Mouse (Mus musculus): ENCODE measurements around the gene Gm1123.

DNA sequence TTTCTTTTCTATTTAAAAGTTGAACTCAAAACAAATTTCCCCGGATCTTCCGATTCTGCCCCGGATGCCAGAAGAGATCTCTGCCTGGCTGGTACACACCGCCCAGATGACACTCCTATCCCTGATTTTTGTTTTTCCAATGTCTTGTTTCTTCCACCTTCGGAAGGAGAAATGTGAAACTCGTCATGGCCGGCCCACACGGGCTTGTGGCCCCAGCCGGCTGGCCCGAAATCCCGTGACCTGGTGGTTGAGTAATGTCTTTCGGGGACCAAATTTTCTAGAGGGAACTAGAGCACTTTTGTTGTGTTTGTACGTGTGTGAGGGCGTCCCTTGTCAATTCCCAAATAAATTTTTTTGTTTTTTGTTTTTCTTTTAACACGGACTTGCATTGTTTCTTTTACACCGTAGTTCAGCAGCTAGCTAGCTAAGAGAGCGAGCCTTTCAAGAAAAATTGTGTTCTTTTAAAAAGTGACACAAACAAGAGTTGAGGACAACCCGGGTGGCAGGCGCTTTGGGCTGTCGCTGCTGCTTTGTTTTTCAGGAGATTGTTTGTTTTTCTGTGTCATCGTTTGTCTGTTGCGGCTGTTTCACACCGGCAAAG is 77.7 kb downstream of the Gm1123 start:
- TF ChIP-seq MAFK (IDR thresholded peaks at IDR 0.05; ENCODE audit: insufficient read depth, low read depth, low read length) (no peak), CHD2 (IDR thresholded peaks at IDR 0.05; ENCODE audit: low read depth, low read length) (no peak), ZNF384 (IDR thresholded peaks at IDR 0.05; ENCODE audit: low read depth, low read length) (no peak)

Measured in ES-E14 (cell line).